Mouse (Mus musculus): Measurements from ENCODE around the gene Kif28. TPM values are rescaled to one million over a fixed set of nuclear protein-coding genes. Genes with fewer than 3 reads are reported as not detected.
"Not testable (repeated sequence)": the region's sequence is repeated elsewhere in the genome, so short reads cannot be mapped to it uniquely, and the experiment has no call there.

The Kif28 gene
- polyA plus RNA-seq, 1 experiment from 2014 or later: not detected

GRCm38 (mm10) chr1:179686781-179687180, 58.3 kb downstream of the Kif28 start:
- Histone ChIP-seq H3K9ac (replicated peaks; ENCODE audit: low read length) (no peak overlapping the region), H3K27ac (ENCODE audit: low read length) (no peak overlapping the region), H3K9me3 (ENCODE audit: low read length) (no peaks in the 10 kb centered on the region), H3K36me3 (ENCODE audit: insufficient read depth, low read length) (peaks cover 41% of the 10 kb centered on the region), H3K4me1 (ENCODE audit: insufficient read depth, low read length) (no peaks in the 10 kb centered on the region), H3K4me3 (ENCODE audit: low read length) (no peak overlapping the region), H3K27me3 (ENCODE audit: insufficient read depth, low read length) (no peaks in the 10 kb centered on the region), H3K4me2 (replicated peaks; ENCODE audit: low read depth, low read length) (no peak overlapping the region)
- ATAC-seq (ENCODE audit: low FRiP score, low TSS enrichment): no peak
- WGBS: 79% methylated on average over 5 of the region's 5 CpGs

GRCm38 (mm10) chr1:179686348-179686747, 58.7 kb downstream of the Kif28 start:
- no peak overlapping the region for H3K4me3 ChIP-seq (ENCODE audit: low read length)
- no peak overlapping the region for H3K9ac ChIP-seq (replicated peaks; ENCODE audit: low read length)
- 79% methylated on average over 6 of the region's 6 CpGs for WGBS
- H3K4me1 ChIP-seq (ENCODE audit: insufficient read depth, low read length): no peaks in the 10 kb centered on the region
- peaks cover 44% of the 10 kb centered on the region for H3K36me3 ChIP-seq (ENCODE audit: insufficient read depth, low read length)
- H3K27ac ChIP-seq (ENCODE audit: low read length): no peak overlapping the region
- no peak for ATAC-seq (ENCODE audit: low FRiP score, low TSS enrichment)
- no peak overlapping the region for H3K4me2 ChIP-seq (replicated peaks; ENCODE audit: low read depth, low read length)
- no peaks in the 10 kb centered on the region for H3K27me3 ChIP-seq (ENCODE audit: insufficient read depth, low read length)
- no peaks in the 10 kb centered on the region for H3K9me3 ChIP-seq (ENCODE audit: low read length)

- H3K27ac ChIP-seq (ENCODE audit: low read length); H3K27me3 ChIP-seq (ENCODE audit: insufficient read depth, low read length); H3K9me3 ChIP-seq (ENCODE audit: low read length); H3K4me2 ChIP-seq (replicated peaks; ENCODE audit: low read depth, low read length); H3K9ac ChIP-seq (replicated peaks; ENCODE audit: low read length); ATAC-seq (ENCODE audit: low FRiP score, low TSS enrichment); H3K4me3 ChIP-seq (ENCODE audit: low read length); H3K4me1 ChIP-seq (ENCODE audit: insufficient read depth, low read length): not testable (repeated sequence)
- peaks cover 54% of the 10 kb centered on the region for H3K36me3 ChIP-seq (ENCODE audit: insufficient read depth, low read length)
- 81% methylated on average over 9 of the region's 10 CpGs for WGBS
Measured at GRCm38 (mm10) chr1:179682753-179683152, 62.3 kb downstream of the Kif28 start.

GRCm38 (mm10) chr1:179679326-179679725, 65.7 kb downstream of the Kif28 start:
- Histone ChIP-seq H3K4me2 (replicated peaks; ENCODE audit: low read depth, low read length) (no peak overlapping the region), H3K4me1 (ENCODE audit: insufficient read depth, low read length) (no peaks in the 10 kb centered on the region), H3K27ac (ENCODE audit: low read length) (no peak overlapping the region), H3K27me3 (ENCODE audit: insufficient read depth, low read length) (no peaks in the 10 kb centered on the region), H3K9ac (replicated peaks; ENCODE audit: low read length) (no peak overlapping the region), H3K9me3 (ENCODE audit: low read length) (no peaks in the 10 kb centered on the region), H3K4me3 (ENCODE audit: low read length) (no peak overlapping the region), H3K36me3 (ENCODE audit: insufficient read depth, low read length) (peaks cover 39% of the 10 kb centered on the region)
- no peak for ATAC-seq (ENCODE audit: low FRiP score, low TSS enrichment)
- 94% methylated on average over 4 of the region's 4 CpGs for WGBS

GRCm38 (mm10) chr1:179677031-179677430, 68.0 kb downstream of the Kif28 start:
- Histone ChIP-seq H3K9ac (replicated peaks; ENCODE audit: low read length) (no peak overlapping the region), H3K27ac (ENCODE audit: low read length) (no peak overlapping the region), H3K27me3 (ENCODE audit: insufficient read depth, low read length) (no peaks in the 10 kb centered on the region), H3K4me3 (ENCODE audit: low read length) (no peak overlapping the region), H3K9me3 (ENCODE audit: low read length) (no peaks in the 10 kb centered on the region), H3K36me3 (ENCODE audit: insufficient read depth, low read length) (peaks cover 31% of the 10 kb centered on the region), H3K4me1 (ENCODE audit: insufficient read depth, low read length) (no peaks in the 10 kb centered on the region), H3K4me2 (replicated peaks; ENCODE audit: low read depth, low read length) (no peak overlapping the region)
- no peak for ATAC-seq (ENCODE audit: low FRiP score, low TSS enrichment)
- WGBS: 95% methylated on average over 2 of the region's 2 CpGs

GRCm38 (mm10) chr1:179674355-179674754, 70.7 kb downstream of the Kif28 start:
- H3K27ac ChIP-seq (ENCODE audit: low read length): no peak overlapping the region
- no peaks in the 10 kb centered on the region for H3K9me3 ChIP-seq (ENCODE audit: low read length)
- 86% methylated on average over 3 of the region's 3 CpGs for WGBS
- peaks cover 4% of the 10 kb centered on the region for H3K4me1 ChIP-seq (ENCODE audit: insufficient read depth, low read length)
- no peak for ATAC-seq (ENCODE audit: low FRiP score, low TSS enrichment)
- H3K27me3 ChIP-seq (ENCODE audit: insufficient read depth, low read length): no peaks in the 10 kb centered on the region
- peaks cover 26% of the 10 kb centered on the region for H3K36me3 ChIP-seq (ENCODE audit: insufficient read depth, low read length)
- H3K9ac ChIP-seq (replicated peaks; ENCODE audit: low read length): no peak overlapping the region
- no peak overlapping the region for H3K4me2 ChIP-seq (replicated peaks; ENCODE audit: low read depth, low read length)
- no peak overlapping the region for H3K4me3 ChIP-seq (ENCODE audit: low read length)

- no peaks in the 10 kb centered on the region for H3K9me3 ChIP-seq (ENCODE audit: low read length)
- no peak for ATAC-seq (ENCODE audit: low FRiP score, low TSS enrichment)
- H3K4me3 ChIP-seq (ENCODE audit: low read length): peak overlapping the region; percentile 76
- H3K4me2 ChIP-seq (replicated peaks; ENCODE audit: low read depth, low read length): peak overlapping the region; percentile 87
- no peaks in the 10 kb centered on the region for H3K27me3 ChIP-seq (ENCODE audit: insufficient read depth, low read length)
- peaks cover 7% of the 10 kb centered on the region for H3K4me1 ChIP-seq (ENCODE audit: insufficient read depth, low read length)
- peak overlapping the region; percentile 70 for H3K27ac ChIP-seq (ENCODE audit: low read length)
- H3K36me3 ChIP-seq (ENCODE audit: insufficient read depth, low read length): peaks cover 11% of the 10 kb centered on the region
- 19% methylated on average over 12 of the region's 12 CpGs for WGBS
- peak overlapping the region; percentile 90 for H3K9ac ChIP-seq (replicated peaks; ENCODE audit: low read length)
Measured at GRCm38 (mm10) chr1:179668836-179669537, 76.1 kb downstream of the Kif28 start.

- H3K36me3 ChIP-seq (ENCODE audit: insufficient read depth, low read length): peaks cover 8% of the 10 kb centered on the region
- WGBS: under 1% methylated on average over 70 of the region's 84 CpGs
- H3K27me3 ChIP-seq (ENCODE audit: insufficient read depth, low read length): no peaks in the 10 kb centered on the region
- peak within 1 kb of the TSS; percentile 90 for H3K9ac ChIP-seq (replicated peaks; ENCODE audit: low read length)
- no peaks in the 10 kb centered on the region for H3K9me3 ChIP-seq (ENCODE audit: low read length)
- peaks cover 7% of the 10 kb centered on the region for H3K4me1 ChIP-seq (ENCODE audit: insufficient read depth, low read length)
- peak within 1 kb of the TSS; percentile 87 for H3K4me2 ChIP-seq (replicated peaks; ENCODE audit: low read depth, low read length)
- ATAC-seq (ENCODE audit: low FRiP score, low TSS enrichment): peak; percentile 98
- H3K4me3 ChIP-seq (ENCODE audit: low read length): peak within 1 kb of the TSS; percentile 76
- H3K27ac ChIP-seq (ENCODE audit: low read length): peak within 1 kb of the TSS; percentile 70
Measured at GRCm38 (mm10) chr1:179668013-179668805, 76.9 kb downstream of the Kif28 start, which contains the start of gene Sccpdh. TSS of gene Sccpdh (plus strand) at chr1:179668210.

- Histone ChIP-seq H3K27me3 (ENCODE audit: insufficient read depth, low read length) (no peaks in the 10 kb centered on the region), H3K27ac (ENCODE audit: low read length) (peak overlapping the region; percentile 70; the same call in 1 of the 2 replicates), H3K9ac (replicated peaks; ENCODE audit: low read length) (peak overlapping the region; percentile 90), H3K36me3 (ENCODE audit: insufficient read depth, low read length) (peaks cover 5% of the 10 kb centered on the region), H3K4me2 (replicated peaks; ENCODE audit: low read depth, low read length) (peak overlapping the region; percentile 87), H3K4me1 (ENCODE audit: insufficient read depth, low read length) (peaks cover 7% of the 10 kb centered on the region), H3K9me3 (ENCODE audit: low read length) (no peaks in the 10 kb centered on the region), H3K4me3 (ENCODE audit: low read length) (peak overlapping the region; percentile 76)
- ATAC-seq (ENCODE audit: low FRiP score, low TSS enrichment): 0 out of 2 replicates have a peak, but pooled peaks have one; percentile 2
- 9% methylated on average over 7 of the region's 7 CpGs for WGBS
Measured at GRCm38 (mm10) chr1:179667450-179667849, 77.6 kb downstream of the Kif28 start.

- Histone ChIP-seq H3K9me3 (ENCODE audit: low read length) (no peaks in the 10 kb centered on the region), H3K4me1 (ENCODE audit: insufficient read depth, low read length) (peaks cover 7% of the 10 kb centered on the region), H3K36me3 (ENCODE audit: insufficient read depth, low read length) (peaks cover 5% of the 10 kb centered on the region), H3K4me3 (ENCODE audit: low read length) (no peak overlapping the region), H3K27me3 (ENCODE audit: insufficient read depth, low read length) (no peaks in the 10 kb centered on the region), H3K9ac (replicated peaks; ENCODE audit: low read length) (no peak overlapping the region), H3K4me2 (replicated peaks; ENCODE audit: low read depth, low read length) (no peak overlapping the region; the same call in 1 of the 2 replicates), H3K27ac (ENCODE audit: low read length) (no peak overlapping the region)
- no peak for ATAC-seq (ENCODE audit: low FRiP score, low TSS enrichment)
- 64% methylated on average over 2 of the region's 2 CpGs for WGBS
Measured at GRCm38 (mm10) chr1:179666971-179667370, 78.1 kb downstream of the Kif28 start.

Measured in kidney, embryonic 16.5 days (tissue).